Mouse (Mus musculus) heart, embryonic 12.5 days (tissue): ENCODE measurements around the gene Zfp961. TPM values are rescaled to one million over a fixed set of nuclear protein-coding genes. Genes with fewer than 3 reads are reported as not detected.

Experiments
- ATAC-seq: fragments of 200-750 bp; cut with Nextera tagmentation; 2 replicates; pipeline ENCODE4 v1.8.0; 2017; ENCODE audit warnings: moderate TSS enrichment, moderate library complexity; ENCODE audit not compliant: insufficient number of reproducible peaks, low FRiP score
- H3K27ac ChIP-seq: fragments of 300-500 bp; sonication (generic); 2 replicates; pipeline ENCODE4 v1.5.1; 2016; ENCODE audit warnings: mild to moderate bottlenecking, moderate library complexity; ENCODE audit not compliant: poor library complexity, severe bottlenecking
- H3K27me3 ChIP-seq: fragments of 300-500 bp; sonication (generic); replicated peaks from 2 replicates; pipeline ENCODE4 v1.6.1; 2016; ENCODE audit warnings: mild to moderate bottlenecking, moderate library complexity
- H3K36me3 ChIP-seq: fragments of 300-500 bp; sonication (generic); 2 replicates; pipeline ENCODE4 v1.6.1; 2016; ENCODE audit warnings: mild to moderate bottlenecking, moderate library complexity
- H3K4me1 ChIP-seq: fragments of 300-500 bp; sonication (generic); replicated peaks from 2 replicates; pipeline ENCODE4 v1.6.1; 2016; ENCODE audit warnings: mild to moderate bottlenecking
- H3K4me2 ChIP-seq: fragments of 300-500 bp; sonication (generic); 2 replicates; pipeline ENCODE4 v1.6.1; 2016; ENCODE audit warnings: mild to moderate bottlenecking, moderate library complexity
- H3K4me3 ChIP-seq: fragments of 300-500 bp; sonication (generic); 2 replicates; pipeline ENCODE4 v1.5.1; 2016; ENCODE audit warnings: mild to moderate bottlenecking
- H3K9ac ChIP-seq: fragments of 300-500 bp; sonication (generic); 2 replicates; pipeline ENCODE4 v1.6.1; 2016; ENCODE audit warnings: mild to moderate bottlenecking, moderate library complexity
- H3K9me3 ChIP-seq: fragments of 300-500 bp; sonication (generic); replicated peaks from 2 replicates; pipeline ENCODE4 v1.6.1; 2016; ENCODE audit warnings: mild to moderate bottlenecking, moderate library complexity
- WGBS: fragments of 180-500 bp; shearing (Covaris S2); methylation state at CpG from one replicate; pipeline ENCODE4 v1.1.7; 2016; 5-methylcytosine and 5-hydroxymethylcytosine counted together
- polyA plus RNA-seq: library from polyadenylated mRNA; unstranded; fragments of >200 nt; fragmentation: Nextera tagmentation; extraction: Ambion mirVana; gene quantifications from 2 replicates; pipeline ENCODE4 v1.2.1, GENCODE M21; 2016

Gene Zfp961
- polyA plus RNA-seq, 1 experiment from 2014 or later = 14.9 TPM

- H3K4me1 ChIP-seq = no peaks in the 10 kb centered on the region
- WGBS = 78% methylated on average over 3 of the region's 3 CpGs
- H3K4me3 ChIP-seq = no peak overlapping the region
- no peaks in the 10 kb centered on the region for H3K27me3 ChIP-seq
- peaks cover 53% of the 10 kb centered on the region for H3K36me3 ChIP-seq
- 0 out of 2 replicates have a peak, but pooled peaks cover 2% of the 10 kb centered on the region for H3K9me3 ChIP-seq
- ATAC-seq = no peak
- no peak overlapping the region for H3K27ac ChIP-seq
- no peak overlapping the region for H3K4me2 ChIP-seq
- no peak overlapping the region for H3K9ac ChIP-seq
Measured at GRCm38 (mm10) chr8:71964051-71964450, 13.2 kb downstream of the Zfp961 start.

GRCm38 (mm10) chr8:71965166-71965565 is 14.3 kb downstream of the Zfp961 start:
- H3K9me3 ChIP-seq = 0 out of 2 replicates have a peak, but pooled peaks cover 2% of the 10 kb centered on the region
- H3K9ac ChIP-seq = no peak overlapping the region
- ATAC-seq = no peak
- H3K36me3 ChIP-seq = peaks cover 59% of the 10 kb centered on the region
- no peaks in the 10 kb centered on the region for H3K4me1 ChIP-seq
- no peak overlapping the region for H3K4me3 ChIP-seq
- H3K27ac ChIP-seq = no peak overlapping the region
- no peaks in the 10 kb centered on the region for H3K27me3 ChIP-seq
- H3K4me2 ChIP-seq = no peak overlapping the region
- WGBS = 80% methylated on average over 2 of the region's 2 CpGs

- Histone ChIP-seq H3K4me1 (no peaks in the 10 kb centered on the region), H3K9ac (no peak overlapping the region), H3K27ac (no peak overlapping the region), H3K36me3 (peaks cover 59% of the 10 kb centered on the region), H3K4me2 (no peak overlapping the region), H3K9me3 (0 out of 2 replicates have a peak, but pooled peaks cover 2% of the 10 kb centered on the region), H3K27me3 (no peaks in the 10 kb centered on the region), H3K4me3 (no peak overlapping the region)
- no peak for ATAC-seq
Measured at GRCm38 (mm10) chr8:71966411-71966810, 15.6 kb downstream of the Zfp961 start.

DNA sequence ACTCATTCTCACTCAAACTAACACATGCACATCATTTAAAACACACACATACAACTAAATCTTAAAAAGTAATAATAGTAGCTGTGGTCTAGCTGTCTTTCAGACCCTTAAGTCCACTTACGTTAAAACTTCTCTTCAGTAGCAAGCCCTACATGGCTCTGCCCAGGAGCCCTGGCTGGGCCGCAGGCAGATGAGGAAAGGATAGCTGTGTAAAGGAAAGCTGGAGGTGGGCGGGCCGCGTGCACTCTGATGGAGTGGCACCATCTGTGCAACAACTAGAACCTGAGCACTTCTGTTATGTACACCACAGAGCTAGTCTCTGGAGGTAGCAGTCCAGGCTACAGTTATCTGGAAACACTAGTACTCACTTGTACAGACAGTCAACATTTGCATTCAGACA is 16.4 kb downstream of the Zfp961 start:
- Histone ChIP-seq H3K4me1 (no peaks in the 10 kb centered on the region), H3K9me3 (0 out of 2 replicates have a peak, but pooled peaks cover 2% of the 10 kb centered on the region), H3K4me3 (no peak overlapping the region), H3K9ac (no peak overlapping the region), H3K27ac (no peak overlapping the region), H3K27me3 (no peaks in the 10 kb centered on the region), H3K36me3 (peaks cover 56% of the 10 kb centered on the region), H3K4me2 (no peak overlapping the region)
- no peak for ATAC-seq
- WGBS = 98% methylated on average over 5 of the region's 5 CpGs

GRCm38 (mm10) chr8:71968100-71968499 is 17.3 kb downstream of the Zfp961 start:
- no peak overlapping the region for H3K27ac ChIP-seq
- H3K27me3 ChIP-seq = no peaks in the 10 kb centered on the region
- H3K4me1 ChIP-seq = no peaks in the 10 kb centered on the region
- no peak overlapping the region for H3K4me2 ChIP-seq
- H3K4me3 ChIP-seq = no peak overlapping the region
- 0 out of 2 replicates have a peak, but pooled peaks cover 2% of the 10 kb centered on the region for H3K9me3 ChIP-seq
- no peak for ATAC-seq
- H3K36me3 ChIP-seq = peaks cover 56% of the 10 kb centered on the region
- WGBS = 85% methylated on average over 6 of the region's 6 CpGs
- no peak overlapping the region for H3K9ac ChIP-seq

GRCm38 (mm10) chr8:71968636-71969035 is 17.8 kb downstream of the Zfp961 start:
- H3K4me3 ChIP-seq = no peak overlapping the region
- no peaks in the 10 kb centered on the region for H3K27me3 ChIP-seq
- H3K36me3 ChIP-seq = peaks cover 56% of the 10 kb centered on the region
- no peak for ATAC-seq
- H3K9me3 ChIP-seq = 0 out of 2 replicates have a peak, but pooled peaks cover 2% of the 10 kb centered on the region
- no peak overlapping the region for H3K9ac ChIP-seq
- H3K27ac ChIP-seq = no peak overlapping the region
- H3K4me1 ChIP-seq = no peaks in the 10 kb centered on the region
- 91% methylated on average over 6 of the region's 6 CpGs for WGBS
- no peak overlapping the region for H3K4me2 ChIP-seq

- ATAC-seq = no peak
- H3K36me3 ChIP-seq = peaks cover 28% of the 10 kb centered on the region
- no peaks in the 10 kb centered on the region for H3K4me1 ChIP-seq
- WGBS = 68% methylated on average over 1 of the region's 1 CpGs
- no peaks in the 10 kb centered on the region for H3K27me3 ChIP-seq
- no peak overlapping the region for H3K4me3 ChIP-seq
- H3K27ac ChIP-seq = no peak overlapping the region
- no peaks in the 10 kb centered on the region for H3K9me3 ChIP-seq
- no peak overlapping the region for H3K9ac ChIP-seq
- H3K4me2 ChIP-seq = no peak overlapping the region
Measured at GRCm38 (mm10) chr8:71971945-71972344, 21.1 kb downstream of the Zfp961 start.

DNA sequence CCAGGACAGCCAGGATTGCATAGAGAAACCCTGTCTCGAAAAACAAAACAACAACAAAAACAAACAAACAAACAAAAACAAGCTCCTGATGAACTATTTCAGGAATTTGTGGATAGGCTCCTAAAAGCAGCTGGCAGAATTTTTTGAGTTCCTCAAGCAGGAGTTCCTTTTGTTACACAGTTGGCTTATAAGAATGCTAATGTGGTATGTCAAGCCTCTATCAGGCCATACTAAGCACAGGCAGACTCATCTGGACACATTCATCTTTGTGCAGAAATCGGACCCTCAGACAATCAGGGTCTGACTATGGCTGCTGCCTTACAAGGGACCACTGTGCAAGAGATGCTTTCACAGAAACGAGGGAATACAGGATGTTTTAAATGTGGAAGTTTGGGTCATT is 23.4 kb downstream of the Zfp961 start:
- no peak overlapping the region for H3K4me2 ChIP-seq
- WGBS = 77% methylated on average over 3 of the region's 3 CpGs
- no peak overlapping the region for H3K9ac ChIP-seq
- H3K36me3 ChIP-seq = peaks cover 5% of the 10 kb centered on the region; the same call in 1 of the 2 replicates
- H3K4me3 ChIP-seq = no peak overlapping the region
- no peaks in the 10 kb centered on the region for H3K9me3 ChIP-seq
- H3K4me1 ChIP-seq = no peaks in the 10 kb centered on the region
- ATAC-seq = no peak
- no peak overlapping the region for H3K27ac ChIP-seq
- no peaks in the 10 kb centered on the region for H3K27me3 ChIP-seq

DNA sequence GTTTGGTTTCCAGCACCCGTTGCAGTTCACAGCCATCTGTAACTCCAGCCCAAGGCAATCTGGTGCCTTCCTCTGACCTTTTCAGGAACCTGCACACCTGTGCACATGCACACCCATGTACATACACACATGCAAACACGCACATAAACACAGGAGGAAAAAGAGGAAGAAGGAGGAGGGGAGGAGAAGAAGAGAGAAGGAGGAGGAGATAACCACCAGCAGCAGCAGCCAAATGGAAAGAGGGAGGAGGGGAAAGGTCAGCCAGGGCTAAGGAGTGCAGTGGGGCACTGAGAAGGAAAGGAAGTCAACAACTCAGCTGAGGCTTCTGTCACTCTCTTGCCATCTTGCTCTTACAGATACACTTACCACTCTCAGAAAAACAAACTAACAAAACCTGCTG is 30.2 kb downstream of the Zfp961 start:
- Histone ChIP-seq H3K4me3 (no peak overlapping the region), H3K9ac (no peak overlapping the region), H3K4me2 (no peak overlapping the region), H3K27ac (no peak overlapping the region), H3K9me3 (no peaks in the 10 kb centered on the region), H3K4me1 (peaks cover 6% of the 10 kb centered on the region; the same call in 1 of the 2 replicates), H3K36me3 (no peaks in the 10 kb centered on the region), H3K27me3 (no peaks in the 10 kb centered on the region)
- no peak for ATAC-seq
- 50% methylated on average over 2 of the region's 2 CpGs for WGBS

DNA sequence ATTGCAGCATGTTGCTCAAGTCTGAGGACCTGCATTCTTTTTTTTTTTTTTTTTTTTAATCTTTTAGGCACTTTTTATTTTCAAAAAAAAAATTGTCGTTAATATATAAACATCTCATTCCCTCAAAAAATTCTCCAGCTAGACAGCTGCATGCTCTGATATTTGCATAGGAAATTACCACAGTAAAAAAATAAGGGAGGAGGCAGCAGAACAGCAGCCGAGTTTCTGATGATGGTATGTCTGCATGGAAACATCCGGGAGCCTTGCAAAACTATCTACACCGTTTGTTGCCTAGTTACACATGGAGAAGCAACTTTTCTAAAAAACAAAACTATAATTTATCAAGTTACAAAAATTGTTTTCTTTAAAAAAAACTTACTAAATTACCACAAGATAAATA is 30.6 kb downstream of the Zfp961 start:
- Histone ChIP-seq H3K36me3 (no peaks in the 10 kb centered on the region), H3K4me3 (no peak overlapping the region), H3K27ac (no peak overlapping the region), H3K27me3 (no peaks in the 10 kb centered on the region), H3K4me2 (no peak overlapping the region), H3K4me1 (peaks cover 6% of the 10 kb centered on the region; the same call in 1 of the 2 replicates), H3K9me3 (no peaks in the 10 kb centered on the region), H3K9ac (no peak overlapping the region)
- ATAC-seq = no peak
- 76% methylated on average over 4 of the region's 4 CpGs for WGBS

- Histone ChIP-seq H3K9me3 (no peaks in the 10 kb centered on the region; the same call in 1 of the 2 replicates), H3K27ac (no peak overlapping the region), H3K36me3 (no peaks in the 10 kb centered on the region), H3K4me2 (no peak overlapping the region), H3K9ac (no peak overlapping the region), H3K4me1 (peaks cover 6% of the 10 kb centered on the region; the same call in 1 of the 2 replicates), H3K27me3 (no peaks in the 10 kb centered on the region), H3K4me3 (no peak overlapping the region)
- whole genome bisulfite sequencing = 49% methylated on average over 4 of the region's 4 CpGs
- no peak for ATAC-seq
Measured at GRCm38 (mm10) chr8:71984601-71985000, 33.8 kb downstream of the Zfp961 start.
